Mouse (Mus musculus) erythroid progenitor cell, adult 5-6 weeks (primary cell): ENCODE results near the gene Depdc7. TPM values are rescaled to one million over a fixed set of nuclear protein-coding genes. Genes with fewer than 3 reads are reported as not detected.

ENCODE experiments used
- total RNA-seq, 2 experiments: library from RNA; stranded (forward) in 1 of 2; stranded (reverse) in 1 of 2; fragments of 150-400 nt in 1 of 2; fragments of 186-747, 209-891 nt in 1 of 2; gene quantifications; 2 replicates each; pipeline versions ENCODE4 v1.2.3 to v1.2.4; 2015 to 2017; ENCODE audit warnings: low replicate concordance in 2 of 2

Gene Depdc7
- total RNA-seq, 2 experiments from 2014 or later: 0.98 TPM; not detected in 1

Other genes with a start within 250 kb of the Depdc7 start
- 18.0 and 25.9 TPM in 2 replicates for gene Hipk3, start 248.4 kb downstream of the Depdc7 start, total RNA-seq (2015; ENCODE audit: low replicate concordance)
- 13.8 and 18.4 TPM in 2 replicates for gene Hipk3, start 248.4 kb downstream of the Depdc7 start, total RNA-seq (2017; ENCODE audit: low replicate concordance)
- 27.8 and 31.0 TPM in 2 replicates for gene Cstf3, start 152.4 kb downstream of the Depdc7 start, total RNA-seq (2015; ENCODE audit: low replicate concordance)
- 24.4 and 36.8 TPM in 2 replicates for gene Cstf3, start 152.4 kb downstream of the Depdc7 start, total RNA-seq (2017; ENCODE audit: low replicate concordance)
- gene Tcp11l1, start 30.7 kb downstream of the Depdc7 start, total RNA-seq (2015; ENCODE audit: low replicate concordance): 3.6 TPM in 1 of 2 replicates, not detected in the other
- gene Tcp11l1, start 30.7 kb downstream of the Depdc7 start, total RNA-seq (2017; ENCODE audit: low replicate concordance): not detected in 2 replicates
- not detected in 2 replicates for gene Pin1rt1, start 26.5 kb downstream of the Depdc7 start, total RNA-seq (2015; ENCODE audit: low replicate concordance)
- gene Pin1rt1, start 26.5 kb downstream of the Depdc7 start, total RNA-seq (2017; ENCODE audit: low replicate concordance): not detected in 2 replicates
- gene Qser1, start 73.9 kb upstream of the Depdc7 start, total RNA-seq (2015; ENCODE audit: low replicate concordance): 5.4 and 6.1 TPM in 2 replicates
- 0.61 and 0.77 TPM in 2 replicates for gene Qser1, start 73.9 kb upstream of the Depdc7 start, total RNA-seq (2017; ENCODE audit: low replicate concordance)
- 0.36 TPM in 1 of 2 replicates, not detected in the other for gene Prrg4, start 107.0 kb upstream of the Depdc7 start, total RNA-seq (2015; ENCODE audit: low replicate concordance)
- gene Prrg4, start 107.0 kb upstream of the Depdc7 start, total RNA-seq (2017; ENCODE audit: low replicate concordance): 0.08 TPM in 1 of 2 replicates, not detected in the other
- 21.0 TPM in 1 of 2 replicates, not detected in the other for gene Ccdc73, start 124.9 kb upstream of the Depdc7 start, total RNA-seq (2015; ENCODE audit: low replicate concordance)
- 1.3 and 10.3 TPM in 2 replicates for gene Ccdc73, start 124.9 kb upstream of the Depdc7 start, total RNA-seq (2017; ENCODE audit: low replicate concordance)